Mouse (Mus musculus) brain, embryonic 14.5 days (tissue): ENCODE measurements around the gene Hs3st3a1.

ENCODE experiments used
- CTCF ChIP-seq: fragments of 200-500 bp; IDR thresholded peaks from 2 replicates; pipeline ENCODE4 v1.5.1; 2012; ENCODE audit warnings: inconsistent platforms, mild to moderate bottlenecking, moderate library complexity, borderline replicate concordance; ENCODE audit not compliant: insufficient read depth, insufficient read length; ENCODE audit errors: extremely low read depth
- POLR2A ChIP-seq: fragments of 200-500 bp; IDR thresholded peaks from 2 replicates; pipeline ENCODE4 v1.6.1; 2012; ENCODE audit warnings: mild to moderate bottlenecking, inconsistent platforms, borderline replicate concordance; ENCODE audit not compliant: poor library complexity, insufficient read depth, insufficient read length, severe bottlenecking; ENCODE audit errors: extremely low read depth

DNA sequence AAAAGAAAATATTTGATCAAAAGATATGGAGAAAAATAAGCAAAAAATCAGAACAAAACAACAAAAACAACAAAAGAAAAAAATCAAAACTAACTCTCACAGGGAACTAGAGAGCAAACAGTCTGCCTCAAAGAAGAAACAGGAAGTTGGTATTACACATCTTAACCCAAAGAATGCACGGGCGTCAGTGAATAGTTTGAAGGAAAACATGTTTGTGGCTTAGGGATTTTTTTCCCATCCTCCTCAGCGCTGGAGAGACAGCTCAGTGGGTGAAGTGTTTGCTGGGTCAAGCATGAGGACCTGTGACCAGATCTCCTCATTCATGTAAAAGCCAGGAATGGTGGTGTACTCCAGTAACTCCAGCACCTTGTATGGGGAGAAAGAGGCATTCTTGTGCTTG, 61.5 kb downstream of the Hs3st3a1 start:
- TF ChIP-seq CTCF = no peak
- TF ChIP-seq POLR2A = no peak
